Mouse (Mus musculus): ENCODE measurements around the gene Ect2l. TPM values are rescaled to one million over a fixed set of nuclear protein-coding genes. Genes with fewer than 3 reads are reported as not detected.

Ect2l gene
- polyA plus RNA-seq (2012; rRNA removed) (1.4 and 1.5 TPM in 2 replicates), polyA plus RNA-seq (2014; fragmentation: Nextera tagmentation; extraction: Ambion mirVana) (0.88 and 1.0 TPM in 2 replicates)

DNA sequence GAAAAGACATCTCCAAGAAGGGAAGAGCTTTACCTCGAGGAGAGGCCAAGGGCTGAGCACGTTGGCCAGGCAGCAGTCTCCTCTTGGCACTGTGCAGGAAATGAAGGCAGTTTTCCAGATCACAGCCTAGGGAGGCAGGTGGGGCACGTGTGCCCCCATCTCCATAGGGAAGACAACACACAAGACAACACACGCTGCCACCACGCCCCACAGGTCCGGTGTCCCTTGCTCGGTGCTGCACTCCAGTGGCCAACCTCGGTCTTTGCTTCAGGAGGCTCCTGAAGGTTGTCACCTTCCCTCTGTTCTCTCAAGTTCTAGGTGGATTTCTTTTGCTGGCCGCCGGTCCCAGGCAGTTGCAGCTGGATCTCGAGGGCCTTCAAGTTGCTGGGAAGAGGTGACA lies at the start of gene Ect2l:
TSS of gene Ect2l (minus strand) at position 165 of the 400 bp plus-strand sequence.
- no peak within 1 kb of the TSS for H3K4me2 ChIP-seq (replicated peaks; ENCODE audit: low read depth, low read length, severe bottlenecking)
- H3K4me1 ChIP-seq (ENCODE audit: control insufficient read depth, insufficient read depth, low read length), result peaks cover 4% of the 10 kb centered on the region; the same call in 1 of the 2 replicates
- H3K9me3 ChIP-seq (ENCODE audit: control insufficient read depth, low read length), result no peaks in the 10 kb centered on the region
- H3K27ac ChIP-seq (replicated peaks; ENCODE audit: low read depth, low read length), result no peak within 1 kb of the TSS
- 0 out of 2 replicates have a peak, but pooled peaks have one; percentile 15 for TF ChIP-seq POLR2A (IDR thresholded peaks at IDR 0.05; ENCODE audit: borderline replicate concordance, extremely low read depth, insufficient read depth, insufficient read length)
- ATAC-seq (ENCODE audit: low FRiP score, low read depth), result no peak
- 8% methylated on average over 11 of the region's 11 CpGs for WGBS
- no peaks in the 10 kb centered on the region for H3K36me3 ChIP-seq (ENCODE audit: control insufficient read depth, insufficient read depth, low read length)
- no peak within 1 kb of the TSS for H3K4me3 ChIP-seq (replicated peaks; ENCODE audit: low read length)
- H3K27me3 ChIP-seq (ENCODE audit: control insufficient read depth, insufficient read depth, low read length), result no peaks in the 10 kb centered on the region
- no peak within 1 kb of the TSS for H3K9ac ChIP-seq (ENCODE audit: low read depth, low read length, severe bottlenecking)
- DNase-seq (ENCODE audit: low spot score), result peak; percentile 57

DNA sequence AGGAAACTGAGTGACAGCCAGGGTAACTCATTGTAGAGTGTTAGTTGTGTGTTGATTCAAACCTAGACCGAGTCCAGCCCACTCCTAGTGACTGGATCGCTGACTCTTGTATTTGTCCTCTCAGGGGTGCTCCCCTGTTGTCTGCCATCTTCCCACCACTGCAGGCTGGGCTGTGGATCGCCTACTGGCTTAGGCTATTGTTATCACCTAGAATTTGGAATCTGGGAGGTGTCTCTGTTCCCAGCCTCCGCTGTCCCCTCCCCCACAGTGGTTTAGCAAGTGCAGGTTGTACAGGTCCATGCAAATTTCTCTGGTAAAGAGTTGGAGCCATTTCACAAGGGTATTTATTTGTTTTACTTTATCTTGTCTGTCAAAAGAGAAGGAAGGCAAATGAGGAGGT lies 40.7 kb upstream of the Ect2l start:
- no peak for TF ChIP-seq POLR2A (IDR thresholded peaks at IDR 0.05; ENCODE audit: borderline replicate concordance, extremely low read depth, insufficient read depth, insufficient read length)
- ATAC-seq (ENCODE audit: low FRiP score, low read depth), result no peak
- 77% methylated on average over 4 of the region's 4 CpGs for WGBS

DNA sequence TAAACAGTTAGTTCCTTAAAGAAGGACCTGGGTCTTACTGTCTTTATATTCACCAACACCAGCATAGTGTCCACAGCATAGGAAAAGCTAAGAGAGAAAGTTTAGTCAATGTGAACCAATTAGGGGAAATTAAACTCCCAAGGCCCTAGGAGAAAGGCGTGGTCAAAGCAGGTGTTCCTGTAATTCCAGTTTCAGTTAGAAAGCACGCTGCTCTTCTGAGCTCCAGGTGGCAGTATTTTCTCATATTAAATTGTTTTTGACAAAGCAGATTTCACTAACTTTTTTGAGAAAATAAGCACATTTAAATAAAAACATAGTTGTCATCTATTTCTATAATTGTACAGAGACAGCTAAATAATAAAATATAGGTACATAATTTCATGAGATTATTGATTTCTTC lies 32.9 kb upstream of the Ect2l start:
- Histone ChIP-seq H3K4me2 (replicated peaks; ENCODE audit: low read depth, low read length, severe bottlenecking) (no peak overlapping the region), H3K36me3 (ENCODE audit: control insufficient read depth, insufficient read depth, low read length) (no peaks in the 10 kb centered on the region), H3K27ac (replicated peaks; ENCODE audit: low read depth, low read length) (no peak overlapping the region), H3K9me3 (ENCODE audit: control insufficient read depth, low read length) (no peaks in the 10 kb centered on the region), H3K9ac (ENCODE audit: low read depth, low read length, severe bottlenecking) (no peak overlapping the region), H3K27me3 (ENCODE audit: control insufficient read depth, insufficient read depth, low read length) (no peaks in the 10 kb centered on the region), H3K4me3 (replicated peaks; ENCODE audit: low read length) (no peak overlapping the region), H3K4me1 (ENCODE audit: control insufficient read depth, insufficient read depth, low read length) (no peaks in the 10 kb centered on the region)
- no peak for TF ChIP-seq POLR2A (IDR thresholded peaks at IDR 0.05; ENCODE audit: borderline replicate concordance, extremely low read depth, insufficient read depth, insufficient read length)
- DNase-seq (ENCODE audit: low spot score) (peak; percentile 19), ATAC-seq (ENCODE audit: low FRiP score, low read depth) (no peak)
- 40% methylated on average over 2 of the region's 2 CpGs for WGBS

More for the DNA sequence above, 40.7 kb upstream of the Ect2l start:
- Histone ChIP-seq H3K9ac (ENCODE audit: low read depth, low read length, severe bottlenecking) (no peak overlapping the region), H3K4me3 (replicated peaks; ENCODE audit: low read length) (no peak overlapping the region), H3K27ac (replicated peaks; ENCODE audit: low read depth, low read length) (no peak overlapping the region), H3K9me3 (ENCODE audit: control insufficient read depth, low read length) (no peaks in the 10 kb centered on the region), H3K36me3 (ENCODE audit: control insufficient read depth, insufficient read depth, low read length) (no peaks in the 10 kb centered on the region), H3K4me1 (ENCODE audit: control insufficient read depth, insufficient read depth, low read length) (no peaks in the 10 kb centered on the region), H3K27me3 (ENCODE audit: control insufficient read depth, insufficient read depth, low read length) (no peaks in the 10 kb centered on the region), H3K4me2 (replicated peaks; ENCODE audit: low read depth, low read length, severe bottlenecking) (no peak overlapping the region)
- no peak for DNase-seq (ENCODE audit: low spot score)

DNA sequence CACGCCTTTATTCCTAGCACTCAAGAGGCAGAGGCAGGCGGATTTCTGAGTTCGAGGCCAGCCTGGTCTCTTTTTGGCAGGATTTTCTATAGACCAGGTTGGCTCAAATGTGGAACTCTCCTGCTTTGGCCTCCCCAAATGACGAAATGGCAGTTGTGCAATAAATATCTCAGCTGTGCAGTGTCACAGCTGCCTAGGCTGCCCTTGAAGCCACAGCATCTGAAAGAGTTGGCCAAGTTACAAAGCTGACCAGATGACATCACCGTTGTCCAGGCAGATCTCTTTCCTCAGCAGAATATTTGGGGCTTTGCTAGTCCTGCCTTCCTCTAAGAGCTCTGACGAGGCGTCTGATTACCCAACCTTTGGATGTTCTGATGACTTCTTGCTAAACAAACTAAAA lies 26.5 kb upstream of the Ect2l start:
- H3K36me3 ChIP-seq (ENCODE audit: control insufficient read depth, insufficient read depth, low read length), result no peaks in the 10 kb centered on the region
- H3K4me2 ChIP-seq (replicated peaks; ENCODE audit: low read depth, low read length, severe bottlenecking), result no peak overlapping the region
- 90% methylated on average over 7 of the region's 7 CpGs for WGBS
- no peaks in the 10 kb centered on the region for H3K27me3 ChIP-seq (ENCODE audit: control insufficient read depth, insufficient read depth, low read length)
- no peak overlapping the region for H3K27ac ChIP-seq (replicated peaks; ENCODE audit: low read depth, low read length)
- no peak overlapping the region for H3K9ac ChIP-seq (ENCODE audit: low read depth, low read length, severe bottlenecking)
- no peak for TF ChIP-seq POLR2A (IDR thresholded peaks at IDR 0.05; ENCODE audit: borderline replicate concordance, extremely low read depth, insufficient read depth, insufficient read length)
- ATAC-seq (ENCODE audit: low FRiP score, low read depth), result no peak
- H3K4me3 ChIP-seq (replicated peaks; ENCODE audit: low read length), result no peak overlapping the region
- DNase-seq (ENCODE audit: low spot score), result no peak
- H3K4me1 ChIP-seq (ENCODE audit: control insufficient read depth, insufficient read depth, low read length), result peaks cover 3% of the 10 kb centered on the region; the same call in 1 of the 2 replicates
- no peaks in the 10 kb centered on the region for H3K9me3 ChIP-seq (ENCODE audit: control insufficient read depth, low read length)

DNA sequence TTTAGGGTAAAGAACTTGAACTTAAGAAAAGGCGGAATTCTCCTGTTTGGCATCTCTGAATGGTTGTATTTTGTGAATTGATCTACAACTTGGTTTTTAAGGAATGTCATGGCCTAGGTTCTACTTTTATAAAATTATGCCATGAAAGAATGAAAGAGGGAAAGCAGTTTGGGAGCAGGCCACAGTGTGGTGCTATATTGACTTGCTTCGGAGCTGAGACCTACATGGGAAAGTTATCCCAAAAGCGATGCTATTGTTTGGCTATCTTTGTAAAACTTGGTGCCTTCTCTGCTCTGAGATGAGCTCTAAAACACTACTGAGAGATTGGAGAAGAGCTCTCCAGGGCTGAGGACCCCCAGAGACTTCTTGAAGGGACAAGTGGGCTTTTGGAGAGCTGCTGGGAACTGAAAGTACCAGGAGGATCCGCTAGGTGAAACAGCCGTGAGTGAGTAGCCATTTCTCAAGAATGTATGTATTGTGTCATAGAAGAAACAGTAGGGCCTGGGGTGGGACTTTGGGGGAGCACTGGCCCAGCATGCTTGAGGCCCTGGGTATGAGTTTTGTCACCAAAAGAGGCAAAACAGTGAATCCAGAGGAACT lies 25.7 kb upstream of the Ect2l start:
- Histone ChIP-seq H3K4me1 (ENCODE audit: control insufficient read depth, insufficient read depth, low read length) (peaks cover 3% of the 10 kb centered on the region; the same call in 1 of the 2 replicates), H3K4me2 (replicated peaks; ENCODE audit: low read depth, low read length, severe bottlenecking) (no peak overlapping the region), H3K9me3 (ENCODE audit: control insufficient read depth, low read length) (no peaks in the 10 kb centered on the region), H3K27ac (replicated peaks; ENCODE audit: low read depth, low read length) (no peak overlapping the region), H3K36me3 (ENCODE audit: control insufficient read depth, insufficient read depth, low read length) (no peaks in the 10 kb centered on the region), H3K9ac (ENCODE audit: low read depth, low read length, severe bottlenecking) (no peak overlapping the region), H3K27me3 (ENCODE audit: control insufficient read depth, insufficient read depth, low read length) (no peaks in the 10 kb centered on the region), H3K4me3 (replicated peaks; ENCODE audit: low read length) (no peak overlapping the region)
- WGBS, result 81% methylated on average over 5 of the region's 5 CpGs
- DNase-seq (ENCODE audit: low spot score), result no peak
- TF ChIP-seq POLR2A (IDR thresholded peaks at IDR 0.05; ENCODE audit: borderline replicate concordance, extremely low read depth, insufficient read depth, insufficient read length), result no peak
- no peak for ATAC-seq (ENCODE audit: low FRiP score, low read depth)
